Mouse (Mus musculus): Measurements from ENCODE around the gene Ubr2. TPM values are rescaled to one million over a fixed set of nuclear protein-coding genes. Genes with fewer than 3 reads are reported as not detected.

Gene Ubr2
- polyA plus RNA-seq, 1 experiment from 2014 or later: 18.2 TPM

GRCm38 (mm10) chr17:46929277-46929676 lies 81.1 kb downstream of the Ubr2 start:
- no peak overlapping the region for H3K4me2 ChIP-seq
- H3K9me3 ChIP-seq (replicated peaks; ENCODE audit: control insufficient read depth, low read length): no peaks in the 10 kb centered on the region
- no peak overlapping the region for H3K4me3 ChIP-seq (ENCODE audit: low read depth, low read length)
- 81% methylated on average over 12 of the region's 12 CpGs for WGBS (ENCODE audit: insufficient replicate concordance)
- peaks cover 25% of the 10 kb centered on the region for H3K36me3 ChIP-seq (ENCODE audit: control insufficient read depth, insufficient read depth, low read length)
- ATAC-seq (replicated peaks; ENCODE audit: insufficient number of reproducible peaks, low FRiP score, low TSS enrichment): no peak
- H3K9ac ChIP-seq (ENCODE audit: low read depth, low read length): no peak overlapping the region
- H3K27ac ChIP-seq (ENCODE audit: low read depth, low read length): no peak overlapping the region
- no peaks in the 10 kb centered on the region for H3K27me3 ChIP-seq (ENCODE audit: control insufficient read depth, insufficient read depth, low read length)
- no peaks in the 10 kb centered on the region for H3K4me1 ChIP-seq (ENCODE audit: control insufficient read depth, insufficient read depth, low read length)

DNA sequence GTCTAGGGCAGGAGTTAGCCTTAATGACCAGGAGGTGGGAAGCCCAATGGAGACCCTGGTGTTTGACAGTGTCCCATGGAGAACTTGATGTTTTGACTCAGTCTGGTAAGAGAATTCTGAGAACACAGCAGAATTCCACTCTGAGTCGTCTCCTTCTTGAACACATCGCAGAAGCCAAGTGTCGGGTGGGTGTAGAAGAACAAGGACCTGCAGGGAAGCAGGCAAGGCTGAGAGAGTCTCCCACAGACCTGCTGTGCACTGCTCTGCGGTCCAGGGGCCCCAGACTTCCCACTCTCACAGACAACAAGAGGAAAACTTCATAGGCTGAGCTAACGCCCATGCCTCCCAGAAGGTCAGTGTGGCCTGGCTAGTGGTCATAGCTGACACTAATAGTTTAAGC lies 82.6 kb downstream of the Ubr2 start:
- 92% methylated on average over 5 of the region's 5 CpGs for WGBS (ENCODE audit: insufficient replicate concordance)

GRCm38 (mm10) chr17:46926941-46927340 lies 83.4 kb downstream of the Ubr2 start:
- no peak overlapping the region for H3K9ac ChIP-seq (ENCODE audit: low read depth, low read length)
- H3K4me3 ChIP-seq (ENCODE audit: low read depth, low read length): no peak overlapping the region
- no peaks in the 10 kb centered on the region for H3K4me1 ChIP-seq (ENCODE audit: control insufficient read depth, insufficient read depth, low read length)
- no peaks in the 10 kb centered on the region for H3K9me3 ChIP-seq (replicated peaks; ENCODE audit: control insufficient read depth, low read length)
- peaks cover 11% of the 10 kb centered on the region for H3K36me3 ChIP-seq (ENCODE audit: control insufficient read depth, insufficient read depth, low read length)
- no peak overlapping the region for H3K27ac ChIP-seq (ENCODE audit: low read depth, low read length)
- no peaks in the 10 kb centered on the region for H3K27me3 ChIP-seq (ENCODE audit: control insufficient read depth, insufficient read depth, low read length)
- H3K4me2 ChIP-seq: no peak overlapping the region
- no peak for ATAC-seq (replicated peaks; ENCODE audit: insufficient number of reproducible peaks, low FRiP score, low TSS enrichment)
- 58% methylated on average over 3 of the region's 3 CpGs for WGBS (ENCODE audit: insufficient replicate concordance)

More for the DNA sequence above, 82.6 kb downstream of the Ubr2 start:
- no peak overlapping the region for H3K4me3 ChIP-seq (ENCODE audit: low read depth, low read length)
- no peaks in the 10 kb centered on the region for H3K27me3 ChIP-seq (ENCODE audit: control insufficient read depth, insufficient read depth, low read length)
- no peaks in the 10 kb centered on the region for H3K9me3 ChIP-seq (replicated peaks; ENCODE audit: control insufficient read depth, low read length)
- H3K36me3 ChIP-seq (ENCODE audit: control insufficient read depth, insufficient read depth, low read length): peaks cover 14% of the 10 kb centered on the region
- no peak overlapping the region for H3K27ac ChIP-seq (ENCODE audit: low read depth, low read length)
- no peak for ATAC-seq (replicated peaks; ENCODE audit: insufficient number of reproducible peaks, low FRiP score, low TSS enrichment)
- no peak overlapping the region for H3K4me2 ChIP-seq
- H3K4me1 ChIP-seq (ENCODE audit: control insufficient read depth, insufficient read depth, low read length): no peaks in the 10 kb centered on the region
- no peak overlapping the region for H3K9ac ChIP-seq (ENCODE audit: low read depth, low read length)

GRCm38 (mm10) chr17:46926192-46926591 lies 84.2 kb downstream of the Ubr2 start:
- Histone ChIP-seq H3K9ac (ENCODE audit: low read depth, low read length) (no peak overlapping the region), H3K27me3 (ENCODE audit: control insufficient read depth, insufficient read depth, low read length) (no peaks in the 10 kb centered on the region), H3K4me1 (ENCODE audit: control insufficient read depth, insufficient read depth, low read length) (no peaks in the 10 kb centered on the region), H3K27ac (ENCODE audit: low read depth, low read length) (no peak overlapping the region), H3K4me2 (no peak overlapping the region), H3K36me3 (ENCODE audit: control insufficient read depth, insufficient read depth, low read length) (peaks cover 6% of the 10 kb centered on the region), H3K4me3 (ENCODE audit: low read depth, low read length) (no peak overlapping the region), H3K9me3 (replicated peaks; ENCODE audit: control insufficient read depth, low read length) (no peaks in the 10 kb centered on the region)
- 46% methylated on average over 6 of the region's 6 CpGs for WGBS (ENCODE audit: insufficient replicate concordance)
- no peak for ATAC-seq (replicated peaks; ENCODE audit: insufficient number of reproducible peaks, low FRiP score, low TSS enrichment)

DNA sequence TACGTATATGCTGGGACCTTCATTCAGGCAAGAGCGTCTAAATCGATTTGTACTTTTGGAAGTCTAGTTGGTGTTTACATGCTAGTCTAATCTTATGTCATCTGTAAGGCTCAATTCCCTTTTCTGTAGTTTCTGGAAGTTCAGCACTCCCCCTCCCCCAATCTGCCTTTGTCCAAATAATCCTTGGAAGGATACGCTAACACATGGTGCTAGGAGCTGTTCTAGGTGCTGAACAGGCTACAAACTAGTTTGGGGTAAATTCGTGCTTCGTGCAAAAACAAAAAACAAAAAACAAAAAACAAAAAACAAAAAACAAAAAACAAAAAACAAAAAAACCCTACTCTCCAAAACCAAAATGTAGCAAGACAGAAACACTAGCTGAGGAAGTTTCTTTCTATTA lies 89.5 kb downstream of the Ubr2 start:
- no peak overlapping the region for H3K9ac ChIP-seq (ENCODE audit: low read depth, low read length)
- H3K4me3 ChIP-seq (ENCODE audit: low read depth, low read length): no peak overlapping the region
- ATAC-seq (replicated peaks; ENCODE audit: insufficient number of reproducible peaks, low FRiP score, low TSS enrichment): no peak

GRCm38 (mm10) chr17:46918951-46919350 lies 91.4 kb downstream of the Ubr2 start:
- 30% methylated on average over 4 of the region's 4 CpGs for WGBS (ENCODE audit: insufficient replicate concordance)
- Histone ChIP-seq H3K27ac (ENCODE audit: low read depth, low read length) (no peak overlapping the region), H3K4me3 (ENCODE audit: low read depth, low read length) (no peak overlapping the region), H3K27me3 (ENCODE audit: control insufficient read depth, insufficient read depth, low read length) (no peaks in the 10 kb centered on the region), H3K36me3 (ENCODE audit: control insufficient read depth, insufficient read depth, low read length) (no peaks in the 10 kb centered on the region), H3K9ac (ENCODE audit: low read depth, low read length) (no peak overlapping the region), H3K4me1 (ENCODE audit: control insufficient read depth, insufficient read depth, low read length) (no peaks in the 10 kb centered on the region), H3K4me2 (no peak overlapping the region), H3K9me3 (replicated peaks; ENCODE audit: control insufficient read depth, low read length) (no peaks in the 10 kb centered on the region)
- no peak for ATAC-seq (replicated peaks; ENCODE audit: insufficient number of reproducible peaks, low FRiP score, low TSS enrichment)

More for the DNA sequence above, 89.5 kb downstream of the Ubr2 start:
- H3K27me3 ChIP-seq (ENCODE audit: control insufficient read depth, insufficient read depth, low read length): no peaks in the 10 kb centered on the region
- H3K9me3 ChIP-seq (replicated peaks; ENCODE audit: control insufficient read depth, low read length): no peaks in the 10 kb centered on the region
- 55% methylated on average over 6 of the region's 6 CpGs for WGBS (ENCODE audit: insufficient replicate concordance)
- H3K27ac ChIP-seq (ENCODE audit: low read depth, low read length): no peak overlapping the region
- no peaks in the 10 kb centered on the region for H3K36me3 ChIP-seq (ENCODE audit: control insufficient read depth, insufficient read depth, low read length)
- H3K4me2 ChIP-seq: no peak overlapping the region
- H3K4me1 ChIP-seq (ENCODE audit: control insufficient read depth, insufficient read depth, low read length): no peaks in the 10 kb centered on the region

DNA sequence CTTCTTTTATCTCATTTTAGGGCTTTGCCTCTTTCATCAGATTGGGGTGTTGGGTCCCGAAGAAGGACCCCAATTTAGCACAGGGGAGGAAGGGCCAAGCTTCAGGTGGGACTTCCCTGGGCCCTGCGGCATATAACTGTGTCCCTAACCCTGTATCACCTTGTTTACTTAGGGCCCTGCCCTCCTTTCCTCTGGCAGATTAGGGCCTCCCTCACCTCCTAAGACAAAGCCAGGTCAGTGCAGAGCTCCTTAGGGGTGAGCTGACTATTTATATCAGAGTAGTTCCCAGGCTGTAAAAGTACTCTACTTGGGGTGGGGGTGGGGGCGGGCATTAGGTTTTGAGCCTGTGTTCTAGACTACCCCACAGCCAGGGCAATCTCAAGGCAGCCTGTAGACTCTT lies 95.2 kb downstream of the Ubr2 start:
- Histone ChIP-seq H3K9ac (ENCODE audit: low read depth, low read length) (no peak overlapping the region), H3K4me3 (ENCODE audit: low read depth, low read length) (no peak overlapping the region), H3K36me3 (ENCODE audit: control insufficient read depth, insufficient read depth, low read length) (no peaks in the 10 kb centered on the region), H3K4me2 (no peak overlapping the region), H3K4me1 (ENCODE audit: control insufficient read depth, insufficient read depth, low read length) (peaks cover 6% of the 10 kb centered on the region), H3K27me3 (ENCODE audit: control insufficient read depth, insufficient read depth, low read length) (no peaks in the 10 kb centered on the region), H3K27ac (ENCODE audit: low read depth, low read length) (no peak overlapping the region), H3K9me3 (replicated peaks; ENCODE audit: control insufficient read depth, low read length) (no peaks in the 10 kb centered on the region)
- ATAC-seq (replicated peaks; ENCODE audit: insufficient number of reproducible peaks, low FRiP score, low TSS enrichment): no peak
- 46% methylated on average over 3 of the region's 3 CpGs for WGBS (ENCODE audit: insufficient replicate concordance)

GRCm38 (mm10) chr17:46912331-46912730 lies 98.0 kb downstream of the Ubr2 start:
- H3K9ac ChIP-seq (ENCODE audit: low read depth, low read length): 0 out of 2 replicates have a peak overlapping the region, but pooled peaks have one; percentile 43
- ATAC-seq (replicated peaks; ENCODE audit: insufficient number of reproducible peaks, low FRiP score, low TSS enrichment): no peak

DNA sequence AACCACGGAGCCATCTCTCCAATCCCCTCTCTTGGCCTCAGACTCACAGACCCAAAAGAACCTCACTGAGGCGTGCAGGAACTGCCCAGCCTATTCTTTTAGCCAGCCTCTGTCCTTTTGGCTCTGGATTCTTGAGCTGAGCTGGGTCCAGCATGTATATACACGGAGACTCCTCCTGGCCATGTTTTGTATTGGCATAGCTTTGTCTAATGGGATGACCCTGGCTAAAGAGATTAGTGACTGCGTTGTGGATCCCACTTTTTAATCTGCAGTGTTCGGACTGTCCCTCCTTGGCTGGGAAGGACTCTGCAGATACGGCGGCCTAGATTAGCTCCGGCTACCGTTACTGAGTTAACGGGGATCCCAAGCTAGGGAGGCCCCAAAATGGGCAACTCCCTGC lies 100.2 kb downstream of the Ubr2 start, which contains the start of gene Prph2:
Gene Prph2, plus strand, starts transcription at position 274 of the 400 bp plus-strand sequence.
- Histone ChIP-seq H3K4me1 (ENCODE audit: control insufficient read depth, insufficient read depth, low read length) (peaks cover 6% of the 10 kb centered on the region), H3K4me3 (ENCODE audit: low read depth, low read length) (no peak within 1 kb of the TSS), H3K4me2 (no peak within 1 kb of the TSS), H3K9ac (ENCODE audit: low read depth, low read length) (no peak within 1 kb of the TSS), H3K9me3 (replicated peaks; ENCODE audit: control insufficient read depth, low read length) (no peaks in the 10 kb centered on the region), H3K27ac (ENCODE audit: low read depth, low read length) (no peak within 1 kb of the TSS), H3K36me3 (ENCODE audit: control insufficient read depth, insufficient read depth, low read length) (no peaks in the 10 kb centered on the region), H3K27me3 (ENCODE audit: control insufficient read depth, insufficient read depth, low read length) (no peaks in the 10 kb centered on the region)
- 82% methylated on average over 10 of the region's 10 CpGs for WGBS (ENCODE audit: insufficient replicate concordance)
- ATAC-seq (replicated peaks; ENCODE audit: insufficient number of reproducible peaks, low FRiP score, low TSS enrichment): no peak

More at GRCm38 (mm10) chr17:46912331-46912730, 98.0 kb downstream of the Ubr2 start:
- WGBS (ENCODE audit: insufficient replicate concordance): 29% methylated on average over 6 of the region's 6 CpGs
- H3K36me3 ChIP-seq (ENCODE audit: control insufficient read depth, insufficient read depth, low read length): no peaks in the 10 kb centered on the region
- no peaks in the 10 kb centered on the region for H3K27me3 ChIP-seq (ENCODE audit: control insufficient read depth, insufficient read depth, low read length)
- H3K27ac ChIP-seq (ENCODE audit: low read depth, low read length): no peak overlapping the region
- H3K4me3 ChIP-seq (ENCODE audit: low read depth, low read length): no peak overlapping the region
- H3K9me3 ChIP-seq (replicated peaks; ENCODE audit: control insufficient read depth, low read length): no peaks in the 10 kb centered on the region
- peaks cover 6% of the 10 kb centered on the region for H3K4me1 ChIP-seq (ENCODE audit: control insufficient read depth, insufficient read depth, low read length)
- peak overlapping the region; percentile 27 for H3K4me2 ChIP-seq
